Mouse (Mus musculus) myocyte (in vitro differentiated cells): Measurements from ENCODE around the gene Pycr2.

ENCODE experiments used
- E2F4 ChIP-seq: IDR thresholded peaks from one replicate; pipeline ENCODE4 v1.6.1; 2011; ENCODE audit warnings: mild to moderate bottlenecking, control low read depth, moderate library complexity; ENCODE audit not compliant: insufficient read depth
- POLR2A ChIP-seq: IDR thresholded peaks from one replicate; pipeline ENCODE4 v1.6.1; 2011; ENCODE audit warnings: low read depth, mild to moderate bottlenecking, control low read depth, moderate library complexity; ENCODE audit not compliant: insufficient read length
- USF1 ChIP-seq: IDR thresholded peaks from one replicate; pipeline ENCODE4 v1.6.1; 2011; ENCODE audit warnings: low read depth, mild to moderate bottlenecking, control low read depth, moderate library complexity

GRCm38 (mm10) chr1:180916425-180916824 is 12.3 kb downstream of the Pycr2 start:
- no peak for TF ChIP-seq POLR2A
- no peak for TF ChIP-seq USF1
- TF ChIP-seq E2F4, result no peak
